Mouse (Mus musculus): ENCODE data around the gene A830005F24Rik.

DNA sequence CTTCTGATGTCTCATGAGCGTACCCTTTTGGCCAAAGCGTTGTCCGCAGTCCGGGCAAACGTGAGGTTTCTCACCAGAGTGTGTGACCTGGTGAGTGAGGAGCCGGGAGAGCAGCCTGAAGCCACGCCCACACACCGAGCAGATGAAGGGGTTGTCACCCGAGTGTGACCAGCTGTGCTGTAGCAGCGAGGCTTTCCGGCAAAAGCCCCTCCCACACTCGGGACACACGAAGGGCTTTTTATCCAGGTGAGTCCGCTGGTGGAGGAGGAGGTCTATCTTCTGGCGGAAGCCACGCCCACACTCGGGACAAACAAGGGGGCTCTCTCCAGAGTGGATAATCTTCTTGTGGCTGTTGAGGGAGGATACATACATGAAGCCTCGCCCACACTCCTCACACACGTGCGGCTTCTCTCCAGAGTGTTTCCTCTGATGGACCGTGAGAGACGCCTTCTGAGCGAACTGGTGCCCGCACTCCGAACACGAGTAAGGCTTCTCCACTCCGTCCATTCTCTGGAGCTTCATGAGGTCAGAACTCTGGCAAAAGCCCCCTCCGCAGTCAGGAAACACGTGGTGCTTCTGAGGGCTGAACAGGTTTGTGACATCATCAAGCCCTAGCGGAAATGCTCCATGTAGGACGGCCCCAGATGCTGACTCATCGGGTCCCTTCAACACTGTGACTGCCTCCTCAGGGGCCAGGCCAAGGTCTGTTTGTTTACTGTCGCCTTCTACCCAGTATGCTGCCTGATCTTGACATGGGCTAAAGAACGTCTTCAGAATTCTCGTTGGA is 22.8 kb upstream of the A830005F24Rik start:
- TF ChIP-seq EP300 (IDR thresholded peaks at IDR 0.05; ENCODE audit: low read depth) = no peak
- no peak for TF ChIP-seq CTCF (IDR thresholded peaks at IDR 0.05; ENCODE audit: low read depth)

Data from liver, embryonic 14.5 days (tissue).